Mouse (Mus musculus) liver, postnatal 0 days (tissue): Measurements from ENCODE around the gene Capn5.

ENCODE experiments used
- CTCF ChIP-seq: sonication (generic); IDR thresholded peaks from 2 replicates; pipeline ENCODE4 v1.5.1; 2016; ENCODE audit warnings: antibody characterized with exemption, low read depth
- EP300 ChIP-seq: IDR thresholded peaks from 2 replicates; pipeline ENCODE4 v1.6.1; 2016; ENCODE audit warnings: antibody characterized with exemption, low read depth, mild to moderate bottlenecking

DNA sequence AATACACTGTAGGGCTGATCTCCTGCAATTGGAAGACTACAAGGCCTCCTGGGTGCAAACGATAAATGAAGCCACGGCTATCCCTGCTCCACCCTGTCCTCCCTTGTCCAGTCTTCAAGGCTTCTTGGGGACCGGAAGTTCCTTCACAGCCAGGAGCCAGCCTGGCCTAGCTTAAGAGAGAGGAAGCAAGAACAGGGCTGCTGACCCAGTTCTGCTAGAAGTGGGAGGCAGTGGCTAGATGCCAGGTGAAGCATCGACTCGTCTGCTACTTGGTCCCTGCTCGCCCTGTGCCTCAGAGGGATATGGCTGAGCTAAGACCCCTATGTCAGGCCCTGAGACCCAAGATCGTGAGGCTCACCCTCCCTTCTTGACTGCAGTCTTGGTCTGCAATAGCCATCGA, 56.4 kb downstream of the Capn5 start:
- TF ChIP-seq EP300 (no peak), CTCF (no peak)
